Mouse (Mus musculus) spleen, adult 18-20 months (tissue): Measurements from ENCODE around the gene Gprin2.

ENCODE experiments used
- DNase-seq, 2 experiments: peaks; one replicate each; pipeline ENCODE4 v3.0.0; 2022; ENCODE audit warnings: mixed read lengths in 2 of 2

Gene Gprin2

DNA sequence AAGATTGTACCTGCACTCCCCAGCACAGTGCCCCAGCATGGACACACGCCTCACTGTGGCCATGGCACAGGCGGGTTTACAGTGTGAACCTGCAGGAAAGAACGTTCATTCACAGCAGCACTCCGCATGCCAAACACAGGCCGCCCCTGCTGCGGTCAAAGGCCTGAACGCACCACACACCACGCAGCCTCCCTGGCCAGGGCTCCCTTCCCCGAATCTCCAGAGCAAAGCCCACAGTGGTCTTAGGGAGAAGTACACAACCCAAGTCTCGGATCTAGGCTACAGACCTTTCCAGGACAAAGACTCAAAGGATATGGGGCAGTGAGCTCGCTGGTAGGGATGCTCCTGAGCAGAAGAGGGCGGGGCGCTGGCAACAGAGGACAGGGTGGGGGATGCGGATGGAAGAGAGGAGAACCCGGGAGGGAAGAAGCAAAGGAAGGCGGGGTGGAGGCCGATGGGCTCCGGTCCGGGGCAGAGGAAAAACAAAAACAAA lies 669 bp downstream of the Gprin2 start:
- peak in 1 of 2 experiments; percentile 3 for DNase-seq

DNA sequence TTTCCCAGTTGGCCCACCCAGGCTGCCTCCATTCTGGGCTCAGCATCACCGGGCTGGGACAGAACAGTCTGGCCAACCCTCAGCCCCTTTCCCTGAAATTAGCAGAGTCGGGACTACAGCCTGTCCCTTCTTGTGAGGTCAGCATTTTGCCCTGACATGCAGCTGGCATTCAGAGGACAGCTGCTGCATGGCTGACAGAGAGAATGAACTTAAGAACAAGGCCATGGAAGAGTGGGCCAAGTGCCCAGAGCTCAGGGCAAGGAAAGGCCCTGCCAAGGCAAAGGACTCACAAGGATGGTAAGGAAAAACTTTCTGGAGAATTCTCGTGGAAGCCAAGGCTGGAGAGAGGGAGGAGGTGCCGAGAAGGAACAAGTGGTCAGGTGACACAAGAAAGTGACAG lies 4.7 kb downstream of the Gprin2 start:
- DNase-seq = no peak

GRCm38 (mm10) chr14:34195466-34195865 lies 6.0 kb downstream of the Gprin2 start:
- DNase-seq = no peak

DNA sequence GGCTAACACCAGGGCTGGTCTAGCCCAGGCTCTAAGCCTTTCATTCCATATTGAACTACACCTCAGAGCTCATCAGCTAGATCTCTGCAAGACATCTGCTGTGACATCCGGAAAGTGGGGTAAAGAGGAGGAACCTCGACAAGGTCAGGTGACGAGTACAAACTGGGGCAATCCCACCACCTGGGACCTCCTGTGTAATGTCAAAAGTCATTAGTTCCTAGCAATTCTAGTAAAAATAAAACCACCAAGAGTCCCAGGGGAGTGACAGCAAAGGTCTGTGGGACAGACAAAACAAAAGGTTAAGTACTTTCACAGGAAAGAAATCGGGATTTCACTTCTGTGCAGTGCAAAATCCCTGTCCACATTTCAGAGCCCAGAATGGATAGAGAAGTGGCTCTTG lies 7.6 kb downstream of the Gprin2 start:
- no peak for DNase-seq

GRCm38 (mm10) chr14:34190361-34190760 lies 11.1 kb downstream of the Gprin2 start:
- no peak for DNase-seq

- peak in 1 of 2 experiments; percentile 27 for DNase-seq
Observed at GRCm38 (mm10) chr14:34188629-34189028, 12.8 kb downstream of the Gprin2 start.

DNA sequence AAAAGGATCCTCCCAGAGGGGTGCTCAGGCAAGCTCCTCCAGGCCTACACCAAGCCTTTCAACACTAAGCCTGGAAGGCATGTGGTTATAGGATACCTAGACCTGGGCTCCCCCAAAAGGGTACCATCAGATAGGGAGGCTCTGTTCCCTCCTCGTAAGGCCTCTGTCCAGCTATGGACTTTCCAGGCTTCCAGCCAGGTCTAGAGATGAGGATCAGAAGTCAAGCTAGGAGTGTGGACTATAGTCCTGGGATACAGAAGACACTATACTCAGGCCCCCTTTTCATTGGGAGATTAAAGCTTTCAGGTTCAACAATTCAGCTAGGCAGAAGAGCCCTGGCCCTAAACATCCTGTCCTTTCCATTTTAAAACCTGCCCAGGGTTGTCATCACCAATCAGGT lies 18.4 kb downstream of the Gprin2 start:
- no peak for DNase-seq

DNA sequence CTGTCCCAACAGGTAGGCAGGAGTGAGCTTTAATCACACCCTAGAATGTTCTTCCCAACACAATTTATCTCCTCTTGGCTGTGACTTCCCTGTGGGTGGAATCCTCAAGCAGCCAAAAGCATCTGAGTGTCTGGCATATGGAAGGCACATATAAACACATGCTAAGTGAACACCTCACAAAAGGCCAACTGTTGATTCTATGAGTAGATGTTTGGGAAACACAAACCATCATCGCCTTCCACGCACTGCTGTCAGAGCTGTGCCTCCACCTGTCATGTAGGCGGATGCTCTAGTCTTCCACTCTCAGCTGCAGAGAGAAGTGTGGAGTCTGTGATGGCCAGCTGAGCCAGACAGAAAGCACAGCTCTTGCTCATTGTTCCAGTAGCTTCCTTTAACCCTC lies 22.1 kb downstream of the Gprin2 start:
- no peak for DNase-seq

GRCm38 (mm10) chr14:34171107-34171506 lies 30.3 kb downstream of the Gprin2 start:
- no peak for DNase-seq

DNA sequence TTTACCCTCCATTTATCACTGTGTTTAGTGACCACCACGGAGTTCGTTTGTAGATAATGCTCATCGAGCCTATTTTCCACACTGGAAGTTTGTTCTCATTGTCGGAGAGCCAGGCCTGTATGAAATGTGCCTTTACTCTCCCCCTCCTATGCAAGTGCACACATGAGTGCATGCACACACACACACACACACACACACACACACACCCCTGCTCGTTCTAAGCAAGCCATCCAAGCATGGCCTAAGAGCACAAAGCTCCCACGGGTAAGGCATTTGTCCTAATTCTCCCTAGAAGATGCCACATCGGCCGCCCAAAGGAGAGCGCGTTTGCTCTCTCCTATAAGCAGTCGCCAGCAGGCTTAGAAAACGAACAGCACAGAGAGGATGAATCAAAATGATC lies 45.7 kb downstream of the Gprin2 start:
- DNase-seq = no peak

DNA sequence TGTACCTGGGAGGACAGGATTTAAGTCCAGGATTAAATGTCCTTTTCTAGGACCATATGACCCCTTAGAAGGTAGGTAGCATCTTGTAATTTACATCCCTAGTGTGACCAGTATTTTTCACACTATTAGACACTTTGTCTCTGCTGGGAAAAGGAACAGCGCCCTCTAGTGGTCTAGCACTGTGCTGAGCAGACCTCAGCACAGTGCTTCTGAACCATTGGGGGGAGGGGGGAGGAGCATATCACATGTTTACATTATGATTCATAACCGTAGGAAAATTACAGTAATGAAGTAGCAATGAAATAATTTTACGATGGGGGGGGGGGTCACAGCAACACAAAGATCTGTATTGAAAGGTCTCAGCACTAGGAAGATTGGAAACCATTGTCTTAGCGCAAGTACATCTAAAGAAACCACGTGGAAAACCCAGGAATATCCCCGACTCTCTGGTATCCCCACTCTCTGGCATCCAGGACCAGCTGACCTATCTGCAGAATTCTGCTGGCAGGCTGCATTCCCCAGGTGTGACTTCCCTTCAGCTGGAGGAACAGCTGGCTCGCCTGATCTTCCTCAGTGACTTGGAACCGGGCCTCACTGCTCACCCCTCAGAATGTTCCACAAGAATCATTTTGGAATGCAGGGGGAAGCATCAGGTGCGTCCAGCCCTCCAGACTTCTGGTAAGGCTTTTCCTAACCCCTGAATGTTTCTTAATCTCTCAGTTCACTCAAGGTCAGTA lies 46.7 kb downstream of the Gprin2 start:
- DNase-seq = peak in 1 of 2 experiments; percentile 6

DNA sequence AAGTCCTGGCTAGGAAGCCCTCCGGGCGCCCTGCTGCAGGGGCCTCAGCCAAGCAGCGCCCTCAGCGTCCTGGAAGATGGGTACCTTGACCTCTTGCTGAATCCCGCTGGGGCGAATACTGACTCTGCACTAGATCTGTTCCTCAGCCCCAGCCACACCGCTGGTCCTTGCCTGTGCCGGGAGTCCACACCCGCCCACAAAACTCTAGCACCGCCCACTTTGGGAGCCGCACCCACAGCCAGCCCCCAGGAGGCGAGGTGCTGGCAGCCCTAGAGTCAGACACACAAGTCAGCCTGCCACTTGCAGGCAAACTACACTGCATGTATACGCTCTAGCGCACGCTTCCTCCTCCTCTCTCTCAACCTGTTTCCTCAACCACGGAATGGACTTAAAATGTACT lies 49.1 kb downstream of the Gprin2 start, which contains the start of gene Npy4r:
Npy4r (minus strand) TSS at position 148 of the 400 bp plus-strand sequence.
- peak in 1 of 2 experiments; percentile 4 for DNase-seq

DNA sequence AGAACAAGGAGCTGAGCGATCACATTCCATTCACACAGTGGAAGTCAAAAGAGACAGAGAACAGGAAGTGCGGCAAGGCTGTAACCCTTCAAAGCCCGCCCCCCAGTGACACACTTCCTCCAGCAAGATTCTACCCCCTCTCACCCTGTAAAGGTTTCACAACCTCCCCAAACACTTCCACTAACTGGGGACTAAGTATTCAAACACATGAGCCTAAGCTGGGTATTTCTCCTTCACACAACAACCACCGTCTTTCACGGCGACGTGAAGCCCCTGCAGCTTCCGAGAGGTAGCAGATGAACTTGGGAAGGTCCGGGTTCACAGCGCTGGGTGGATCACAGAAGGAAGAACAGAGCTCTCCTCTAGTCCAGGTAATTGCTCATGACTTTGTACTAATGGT lies 58.5 kb downstream of the Gprin2 start:
- DNase-seq = no peak

DNA sequence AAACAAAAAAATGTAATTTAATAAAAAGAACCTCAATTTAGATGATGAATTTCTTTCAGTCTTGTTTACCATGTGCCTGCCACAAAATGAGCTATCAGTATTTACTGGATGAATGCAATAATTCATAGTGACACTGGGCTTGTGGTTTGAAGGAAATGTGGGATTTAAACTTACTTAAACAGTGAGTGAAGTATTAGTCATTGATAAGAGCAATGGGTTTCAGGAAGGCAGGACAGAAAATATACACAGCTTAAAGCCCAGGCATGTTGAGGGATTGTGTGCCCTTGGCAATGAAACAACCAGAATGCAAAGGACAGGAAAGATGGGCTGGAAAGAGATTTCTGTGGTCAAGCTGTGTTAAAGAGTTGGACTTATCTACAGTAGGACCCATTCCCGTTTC lies 59.1 kb downstream of the Gprin2 start:
- DNase-seq = no peak

DNA sequence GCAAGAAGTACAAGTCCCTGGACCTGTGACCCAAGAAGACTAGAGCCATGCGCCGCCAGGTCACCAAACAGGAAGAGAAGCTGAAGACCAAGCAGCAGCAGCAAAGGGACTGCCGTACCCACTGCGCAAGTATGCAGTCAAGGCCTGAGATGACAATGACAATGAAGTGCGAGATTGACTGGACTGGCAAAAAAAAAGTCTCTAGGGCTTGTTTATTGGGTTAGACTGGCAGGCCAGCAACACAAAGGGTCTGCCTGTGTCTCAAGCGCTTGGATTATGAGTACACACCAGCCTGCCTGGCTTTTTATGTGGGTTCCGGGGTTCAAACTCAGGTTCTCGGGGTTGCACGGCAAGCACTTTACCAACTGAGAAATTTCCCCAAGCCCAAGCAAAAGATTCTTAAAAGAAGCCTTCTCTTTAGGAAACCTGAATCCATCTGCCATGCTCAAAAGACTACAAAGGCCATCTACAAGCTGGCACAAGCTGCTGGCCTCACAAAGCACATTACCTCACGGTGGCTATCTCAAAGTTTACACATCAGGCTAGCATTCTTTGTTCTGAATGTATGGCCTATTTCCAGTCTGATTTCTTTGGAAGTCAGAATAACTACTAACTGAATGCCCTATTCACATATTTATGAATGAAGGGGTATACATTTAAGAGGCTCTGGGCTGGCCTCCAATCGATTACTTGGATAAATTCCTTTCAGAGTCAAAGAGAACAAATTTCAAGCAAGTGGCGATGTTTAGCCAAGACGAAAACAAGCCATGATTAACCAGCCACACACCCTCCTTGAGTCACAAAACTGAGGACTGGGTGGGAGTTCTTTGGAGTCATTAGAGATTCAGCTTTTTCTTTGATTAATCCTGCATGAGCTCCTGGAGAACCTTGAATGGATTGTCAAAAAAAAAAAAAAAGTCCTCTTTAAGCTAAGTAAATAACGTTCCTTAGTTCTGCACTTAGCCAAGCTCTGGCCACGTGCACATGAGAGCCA lies 61.5 kb downstream of the Gprin2 start:
- DNase-seq = no peak
